Mouse (Mus musculus): ENCODE data around the gene Rpa1. TPM values are rescaled to one million over a fixed set of nuclear protein-coding genes. Genes with fewer than 3 reads are reported as not detected.

The Rpa1 gene
- total and polyA plus RNA-seq, 3 experiments: 105 to 317 (median 130) TPM

GRCm38 (mm10) chr11:75251006-75251512, 97.1 kb downstream of the Rpa1 start:
- ATAC-seq (ENCODE audit: extremely low read depth, insufficient number of reproducible peaks, low FRiP score, poor library complexity, severe bottlenecking) (no peak), DNase-seq (ENCODE audit: low spot score) (no peak)
- H3K4me3 ChIP-seq (ENCODE audit: low read depth, low read length): no peak overlapping the region
- H3K27me3 ChIP-seq (ENCODE audit: insufficient read depth, low read length): peaks cover 45% of the 10 kb centered on the region
- TF ChIP-seq TAL1 (conservative IDR thresholded peaks at IDR 0.05; ENCODE audit: low read depth, low read length) (no peak), GATA1 (IDR thresholded peaks at IDR 0.05; ENCODE audit: borderline replicate concordance, low read length) (no peak), POLR2AphosphoS5 (IDR thresholded peaks at IDR 0.05; ENCODE audit: insufficient replicate concordance, low read depth, low read length) (no peak), CTCF (IDR thresholded peaks at IDR 0.05; ENCODE audit: low read depth, low read length) (no peak), GATA2 (IDR thresholded peaks at IDR 0.05; ENCODE audit: borderline replicate concordance, low read depth, low read length) (no peak)
- H3K36me3 ChIP-seq (replicated peaks): no peaks in the 10 kb centered on the region
- H3K9me3 ChIP-seq (replicated peaks): no peaks in the 10 kb centered on the region
- H3K4me1 ChIP-seq (ENCODE audit: insufficient read depth, low read depth, low read length): peaks cover 13% of the 10 kb centered on the region

- H3K9me3 ChIP-seq (replicated peaks): no peaks in the 10 kb centered on the region
- H3K36me3 ChIP-seq (replicated peaks): no peaks in the 10 kb centered on the region
- no peak overlapping the region for H3K4me3 ChIP-seq (ENCODE audit: low read depth, low read length)
- H3K27me3 ChIP-seq (ENCODE audit: insufficient read depth, low read length): peaks cover 51% of the 10 kb centered on the region
- no peak for ATAC-seq (ENCODE audit: extremely low read depth, insufficient number of reproducible peaks, low FRiP score, poor library complexity, severe bottlenecking)
- H3K4me1 ChIP-seq (ENCODE audit: insufficient read depth, low read depth, low read length): peaks cover 7% of the 10 kb centered on the region
- DNase-seq (ENCODE audit: low spot score): no peak
- no peak for TF ChIP-seq CTCF (IDR thresholded peaks at IDR 0.05; ENCODE audit: low read depth, low read length)
- TF ChIP-seq GATA2 (IDR thresholded peaks at IDR 0.05; ENCODE audit: borderline replicate concordance, low read depth, low read length): no peak
- no peak for TF ChIP-seq TAL1 (conservative IDR thresholded peaks at IDR 0.05; ENCODE audit: low read depth, low read length)
Measured at GRCm38 (mm10) chr11:75249588-75249987, 98.5 kb downstream of the Rpa1 start.

Other genes with a start within 250 kb of the Rpa1 start
- not detected in 2 replicates for gene Hic1, start 178.8 kb downstream of the Rpa1 start, total RNA-seq (2014; fragmentation: Nextera tagmentation)
- 0.05 TPM in 1 of 2 replicates, not detected in the other for gene Hic1, start 178.8 kb downstream of the Rpa1 start, total RNA-seq (2017)
- 0.22 and 0.29 TPM in 2 replicates for gene Hic1, start 178.8 kb downstream of the Rpa1 start, polyA plus RNA-seq (2012)
- 21.0 and 21.8 TPM in 2 replicates for gene Ovca2, start 169.5 kb downstream of the Rpa1 start, total RNA-seq (2014; fragmentation: Nextera tagmentation)
- 20.9 and 21.7 TPM in 2 replicates for gene Ovca2, start 169.5 kb downstream of the Rpa1 start, total RNA-seq (2017)
- 2.0 and 2.4 TPM in 2 replicates for gene Ovca2, start 169.5 kb downstream of the Rpa1 start, polyA plus RNA-seq (2012)
- 4.7 and 10.0 TPM in 2 replicates for gene Dph1, start 157.1 kb downstream of the Rpa1 start, total RNA-seq (2014; fragmentation: Nextera tagmentation)
- gene Dph1, start 157.1 kb downstream of the Rpa1 start, total RNA-seq (2017): 6.1 and 8.7 TPM in 2 replicates
- 61.5 and 93.9 TPM in 2 replicates for gene Dph1, start 157.1 kb downstream of the Rpa1 start, polyA plus RNA-seq (2012)
- gene Rtn4rl1, start 154.5 kb downstream of the Rpa1 start, total RNA-seq (2014; fragmentation: Nextera tagmentation): not detected in 2 replicates
- gene Rtn4rl1, start 154.5 kb downstream of the Rpa1 start, total RNA-seq (2017): not detected in 2 replicates
- gene Rtn4rl1, start 154.5 kb downstream of the Rpa1 start, polyA plus RNA-seq (2012): not detected in 2 replicates
- 6.3 and 12.4 TPM in 2 replicates for gene Smyd4, start 109 bp upstream of the Rpa1 start, total RNA-seq (2014; fragmentation: Nextera tagmentation)
- 14.8 and 15.0 TPM in 2 replicates for gene Smyd4, start 109 bp upstream of the Rpa1 start, total RNA-seq (2017)
- gene Smyd4, start 109 bp upstream of the Rpa1 start, polyA plus RNA-seq (2012): 1.1 TPM in 2 replicates
- gene Serpinf1, start 74.4 kb upstream of the Rpa1 start, total RNA-seq (2014; fragmentation: Nextera tagmentation): not detected in 2 replicates
- gene Serpinf1, start 74.4 kb upstream of the Rpa1 start, total RNA-seq (2017): 0.38 TPM in 1 of 2 replicates, not detected in the other
- gene Serpinf1, start 74.4 kb upstream of the Rpa1 start, polyA plus RNA-seq (2012): not detected in 2 replicates
- gene Serpinf2, start 91.3 kb upstream of the Rpa1 start, total RNA-seq (2014; fragmentation: Nextera tagmentation): not detected in 2 replicates
- 0.33 and 0.41 TPM in 2 replicates for gene Serpinf2, start 91.3 kb upstream of the Rpa1 start, total RNA-seq (2017)
- gene Serpinf2, start 91.3 kb upstream of the Rpa1 start, polyA plus RNA-seq (2012): 0.03 TPM in 1 of 2 replicates, not detected in the other
- gene Wdr81, start 106.4 kb upstream of the Rpa1 start, total RNA-seq (2014; fragmentation: Nextera tagmentation): 6.3 and 12.3 TPM in 2 replicates
- gene Wdr81, start 106.4 kb upstream of the Rpa1 start, total RNA-seq (2017): 15.0 and 17.4 TPM in 2 replicates
- 18.7 and 20.5 TPM in 2 replicates for gene Wdr81, start 106.4 kb upstream of the Rpa1 start, polyA plus RNA-seq (2012)
- 1.7 TPM in 1 of 2 replicates, not detected in the other for gene Tlcd2, start 113.4 kb upstream of the Rpa1 start, total RNA-seq (2014; fragmentation: Nextera tagmentation)
- 0.58 and 1.8 TPM in 2 replicates for gene Tlcd2, start 113.4 kb upstream of the Rpa1 start, total RNA-seq (2017)
- gene Tlcd2, start 113.4 kb upstream of the Rpa1 start, polyA plus RNA-seq (2012): not detected in 2 replicates
- 537 and 539 TPM in 2 replicates for gene Prpf8, start 138.5 kb upstream of the Rpa1 start, total RNA-seq (2014; fragmentation: Nextera tagmentation)
- gene Prpf8, start 138.5 kb upstream of the Rpa1 start, total RNA-seq (2017): 147 and 150 TPM in 2 replicates
- 55.3 and 90.1 TPM in 2 replicates for gene Prpf8, start 138.5 kb upstream of the Rpa1 start, polyA plus RNA-seq (2012)
- 1.1 and 1.2 TPM in 2 replicates for gene Rilp, start 161.8 kb upstream of the Rpa1 start, total RNA-seq (2014; fragmentation: Nextera tagmentation)
- gene Rilp, start 161.8 kb upstream of the Rpa1 start, total RNA-seq (2017): 0.29 and 0.49 TPM in 2 replicates
- gene Rilp, start 161.8 kb upstream of the Rpa1 start, polyA plus RNA-seq (2012): 0.18 and 0.25 TPM in 2 replicates
- not detected in 2 replicates for gene Scarf1, start 165.2 kb upstream of the Rpa1 start, total RNA-seq (2014; fragmentation: Nextera tagmentation)
- gene Scarf1, start 165.2 kb upstream of the Rpa1 start, total RNA-seq (2017): 0.11 TPM in 1 of 2 replicates, not detected in the other
- gene Scarf1, start 165.2 kb upstream of the Rpa1 start, polyA plus RNA-seq (2012): 0.03 and 0.08 TPM in 2 replicates
- 11.5 and 14.2 TPM in 2 replicates for gene Slc43a2, start 183.4 kb upstream of the Rpa1 start, total RNA-seq (2014; fragmentation: Nextera tagmentation)
- 3.8 and 4.2 TPM in 2 replicates for gene Slc43a2, start 183.4 kb upstream of the Rpa1 start, total RNA-seq (2017)
- 5.3 and 7.5 TPM in 2 replicates for gene Slc43a2, start 183.4 kb upstream of the Rpa1 start, polyA plus RNA-seq (2012)
- gene Pitpna, start 239.8 kb upstream of the Rpa1 start, total RNA-seq (2014; fragmentation: Nextera tagmentation): 97.5 and 111 TPM in 2 replicates
- gene Pitpna, start 239.8 kb upstream of the Rpa1 start, total RNA-seq (2017): 33.0 and 43.2 TPM in 2 replicates
- gene Pitpna, start 239.8 kb upstream of the Rpa1 start, polyA plus RNA-seq (2012): 24.5 and 32.3 TPM in 2 replicates